Mouse (Mus musculus) left cerebral cortex, adult 11 months (tissue): ENCODE measurements around the gene Ctse.

Experiments
- DNase-seq: peaks from one replicate; pipeline ENCODE4 v3.0.0; 2022; ENCODE audit warnings: low spot score

Ctse gene

GRCm38 (mm10) chr1:131652670-131653443, 14.8 kb downstream of the Ctse start:
- no peak for DNase-seq

GRCm38 (mm10) chr1:131655601-131656000, 17.5 kb downstream of the Ctse start:
- DNase-seq = no peak

GRCm38 (mm10) chr1:131657945-131658354, 19.8 kb downstream of the Ctse start:
- peak; percentile 87 for DNase-seq

- DNase-seq = no peak
These were observed 21.5 kb downstream of the Ctse start for GRCm38 (mm10) chr1:131659512-131660085.

- DNase-seq = no peak
These were observed 22.2 kb downstream of the Ctse start for GRCm38 (mm10) chr1:131660266-131660665.

GRCm38 (mm10) chr1:131660716-131661472, 22.8 kb downstream of the Ctse start:
- no peak for DNase-seq

- DNase-seq = no peak
These were observed 23.6 kb downstream of the Ctse start for GRCm38 (mm10) chr1:131661749-131662148.

- DNase-seq = no peak
These were observed 25.3 kb downstream of the Ctse start for GRCm38 (mm10) chr1:131663286-131663995.

- no peak for DNase-seq
These were observed 26.0 kb downstream of the Ctse start for GRCm38 (mm10) chr1:131664136-131664535.

GRCm38 (mm10) chr1:131665886-131666285, 27.8 kb downstream of the Ctse start:
- DNase-seq = no peak

GRCm38 (mm10) chr1:131671113-131671512, 33.0 kb downstream of the Ctse start:
- DNase-seq = no peak

GRCm38 (mm10) chr1:131672361-131672760, 34.3 kb downstream of the Ctse start:
- no peak for DNase-seq

GRCm38 (mm10) chr1:131679644-131680043, 41.5 kb downstream of the Ctse start:
- no peak for DNase-seq

- DNase-seq = no peak
These were observed 49.6 kb downstream of the Ctse start for GRCm38 (mm10) chr1:131687739-131688138.

- DNase-seq = no peak
These were observed 50.4 kb downstream of the Ctse start, which contains the start of gene Rab7b for GRCm38 (mm10) chr1:131688475-131688874. Gene Rab7b, plus strand, starts transcription at chr1:131688695.

- DNase-seq = no peak
These were observed 50.9 kb downstream of the Ctse start for GRCm38 (mm10) chr1:131689016-131689415.

GRCm38 (mm10) chr1:131689899-131690298, 51.8 kb downstream of the Ctse start:
- no peak for DNase-seq

GRCm38 (mm10) chr1:131690435-131690834, 52.3 kb downstream of the Ctse start:
- DNase-seq = no peak

GRCm38 (mm10) chr1:131691356-131691755, 53.2 kb downstream of the Ctse start:
- no peak for DNase-seq

GRCm38 (mm10) chr1:131695308-131695707, 57.2 kb downstream of the Ctse start:
- no peak for DNase-seq

GRCm38 (mm10) chr1:131696325-131696724, 58.2 kb downstream of the Ctse start:
- peak; percentile 34 for DNase-seq

- no peak for DNase-seq
These were observed 60.7 kb downstream of the Ctse start for GRCm38 (mm10) chr1:131698770-131699169.
